ENCODE assay signal across 13 mouse cellular contexts in genomic region chr7:132478295-132478809, GRCm38 (mm10).
DNase-seq lines count a peak whose midpoint lies in the region; ATAC-seq and TF ChIP-seq lines count a peak whose summit lies in the region.
"Had no signal": no experiment of that assay in that cellular context is flagged by ENCODE, and none has a peak within 500 bp of the region (broad histone marks: within the 10 kb centered on the region; RNA-seq: fewer than 3 reads in every experiment).

No protein-coding gene starts in this region.

- H3K36me3 ChIP-seq in neural tube, embryonic 13.5 days, result no peaks in the 10 kb centered on the region
- no peaks in the 10 kb centered on the region for H3K36me3 ChIP-seq in forebrain, embryonic 15.5 days
- H3K36me3 ChIP-seq in hindbrain, postnatal 0 days (ENCODE audit: insufficient read depth, low read length), result no peaks in the 10 kb centered on the region
- H3K36me3 ChIP-seq in limb, embryonic 10.5 days, result no peaks in the 10 kb centered on the region
- H3K36me3 ChIP-seq: limb, embryonic 15.5 days had no signal

- no peak for TF ChIP-seq CTCF in hindbrain, postnatal 0 days (IDR thresholded peaks at IDR 0.05; ENCODE audit: low read depth)

- no peak overlapping the region for H3K4me3 ChIP-seq in neural tube, embryonic 13.5 days
- no peak overlapping the region for H3K4me3 ChIP-seq in forebrain, embryonic 15.5 days
- H3K4me3 ChIP-seq in hindbrain, postnatal 0 days (ENCODE audit: low read length), result no peak overlapping the region
- H3K4me3 ChIP-seq in limb, embryonic 10.5 days, result no peak overlapping the region
- H3K4me3 ChIP-seq: limb, embryonic 15.5 days had no signal

- peaks cover 12% of the 10 kb centered on the region for H3K4me1 ChIP-seq in neural tube, embryonic 13.5 days (replicated peaks)
- peaks cover 11% of the 10 kb centered on the region for H3K4me1 ChIP-seq in forebrain, embryonic 15.5 days
- H3K4me1 ChIP-seq in hindbrain, postnatal 0 days (ENCODE audit: insufficient read depth, low read length), result 0 out of 2 replicates have a peak, but pooled peaks cover 4% of the 10 kb centered on the region
- H3K4me1 ChIP-seq in limb, embryonic 10.5 days, result no peaks in the 10 kb centered on the region

- H3K27ac ChIP-seq in neural tube, embryonic 13.5 days (replicated peaks), result peak overlapping the region; percentile 64; the same call in 1 of the 2 replicates
- peak overlapping the region; percentile 77 for H3K27ac ChIP-seq in forebrain, embryonic 15.5 days (replicated peaks)
- peak overlapping the region; percentile 66; the same call in 1 of the 2 replicates for H3K27ac ChIP-seq in hindbrain, postnatal 0 days
- no peak overlapping the region for H3K27ac ChIP-seq in limb, embryonic 10.5 days
- H3K27ac ChIP-seq: limb, embryonic 15.5 days had no signal

- 54% methylated on average over 9 of the region's 9 CpGs for WGBS in neural tube, embryonic 13.5 days
- 26% methylated on average over 9 of the region's 9 CpGs for WGBS in forebrain, embryonic 15.5 days
- 50% methylated on average over 9 of the region's 9 CpGs for WGBS in hindbrain, postnatal 0 days
- WGBS in limb, embryonic 10.5 days, result 80% methylated on average over 9 of the region's 9 CpGs

- no peak overlapping the region for H3K4me2 ChIP-seq in neural tube, embryonic 13.5 days
- H3K4me2 ChIP-seq in forebrain, embryonic 15.5 days (replicated peaks), result no peak overlapping the region
- H3K4me2 ChIP-seq in hindbrain, postnatal 0 days (ENCODE audit: low read depth, low read length), result no peak overlapping the region
- H3K4me2 ChIP-seq: limb, embryonic 15.5 days had no signal

- no peaks in the 10 kb centered on the region for H3K27me3 ChIP-seq in neural tube, embryonic 13.5 days
- no peaks in the 10 kb centered on the region for H3K27me3 ChIP-seq in forebrain, embryonic 15.5 days
- H3K27me3 ChIP-seq in hindbrain, postnatal 0 days (ENCODE audit: insufficient read depth, low read length), result no peaks in the 10 kb centered on the region
- H3K27me3 ChIP-seq in limb, embryonic 10.5 days (ENCODE audit: low read depth, poor library complexity, severe bottlenecking), result peaks cover 5% of the 10 kb centered on the region; the same call in 1 of the 2 replicates
- H3K27me3 ChIP-seq: limb, embryonic 15.5 days had no signal

- H3K9me3 ChIP-seq in neural tube, embryonic 13.5 days, result no peaks in the 10 kb centered on the region
- no peaks in the 10 kb centered on the region for H3K9me3 ChIP-seq in forebrain, embryonic 15.5 days
- no peaks in the 10 kb centered on the region for H3K9me3 ChIP-seq in hindbrain, postnatal 0 days (ENCODE audit: low read length)
- no peaks in the 10 kb centered on the region for H3K9me3 ChIP-seq in limb, embryonic 10.5 days (replicated peaks)
- H3K9me3 ChIP-seq: limb, embryonic 15.5 days had no signal

- ATAC-seq in neural tube, embryonic 13.5 days (ENCODE audit: low read depth), result peak; percentile 37; the same call in 1 of the 2 replicates
- peak; percentile 54 for ATAC-seq in forebrain, embryonic 15.5 days (replicated peaks)
- ATAC-seq in hindbrain, postnatal 0 days, result peak; percentile 71
- ATAC-seq: CD4-positive, CD25-positive, alpha-beta regulatory T cell, adult 4 months had no signal

- no peak for DNase-seq in neural tube, embryonic 10.5 days (ENCODE audit: extremely low spot score, low spot score)
- peak; percentile 62 for DNase-seq in hindbrain, postnatal 0 days (ENCODE audit: low spot score)
- peak; percentile 15 for DNase-seq in retina, embryonic 14.5 days (ENCODE audit: low spot score)
- DNase-seq in testis, postnatal 10 days (ENCODE audit: low spot score), result no peak
- no peak for DNase-seq in limb, embryonic 10.5 days (ENCODE audit: low spot score)
- no peak for DNase-seq in frontal cortex, adult 2 months (ENCODE audit: extremely low spot score in 1 of 2, low spot score in 1 of 2)
- DNase-seq: heart, postnatal 4 days; kidney, adult 2 months; lung, adult 2 months had no signal

- H3K9ac ChIP-seq in neural tube, embryonic 13.5 days, result no peak overlapping the region
- H3K9ac ChIP-seq in forebrain, embryonic 15.5 days (replicated peaks), result no peak overlapping the region
- no peak overlapping the region for H3K9ac ChIP-seq in hindbrain, postnatal 0 days (replicated peaks; ENCODE audit: low read length)
- H3K9ac ChIP-seq: limb, embryonic 15.5 days had no signal

Comparison
In these comparisons a context has a peak if more than half of its experiments do, and no peak if none do; other contexts are left out.
1. DNase-seq: peak in hindbrain, postnatal 0 days (single experiment) and retina, embryonic 14.5 days (single experiment); none in neural tube, embryonic 10.5 days (single experiment), testis, postnatal 10 days (single experiment), limb, embryonic 10.5 days (single experiment) and frontal cortex, adult 2 months (0 of 2).
2. Peak in every context shown above with its lines, with median percentiles within 50 percentile points of each other: ATAC-seq.